Comparison of ENCODE assay signal across 21 mouse cellular contexts in the genomic region with DNA sequence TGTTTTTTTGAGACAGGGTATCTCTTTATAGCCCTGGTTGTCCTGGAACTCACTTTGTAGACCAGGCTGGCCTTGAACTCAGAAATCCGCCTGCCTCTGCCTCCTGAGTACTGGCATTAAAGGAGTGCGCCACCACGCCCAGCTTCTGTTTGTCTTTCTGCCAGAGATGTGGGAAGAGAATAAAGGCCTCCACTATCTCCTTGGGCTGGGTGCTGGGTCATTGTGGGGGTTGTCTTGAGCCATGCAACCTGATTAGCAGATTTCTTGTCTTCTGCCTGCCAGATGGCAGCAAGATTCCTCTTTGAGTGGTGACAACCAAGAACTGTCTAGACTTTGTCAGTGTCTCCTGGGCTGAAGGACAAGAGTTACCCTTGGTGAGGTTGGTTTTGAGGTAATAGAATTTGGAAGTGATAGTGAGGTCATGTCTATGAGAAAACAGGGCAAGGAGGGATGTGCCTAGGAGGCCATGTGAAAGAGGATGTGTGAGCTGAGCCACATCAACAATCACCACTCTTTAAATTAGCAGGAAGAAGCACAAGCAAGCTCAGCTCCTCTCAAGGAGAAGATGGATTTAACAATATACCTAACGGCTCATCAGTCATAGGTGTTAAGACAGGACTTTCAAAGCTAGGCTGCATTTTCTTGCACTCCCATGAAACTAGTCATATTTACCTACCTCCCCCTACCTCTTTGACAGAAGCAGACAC.
"Had no signal": no experiment of that assay in that cellular context is flagged by ENCODE, and none has a peak within 500 bp of the region (broad histone marks: within the 10 kb centered on the region; RNA-seq: fewer than 3 reads in every experiment).

No protein-coding gene starts in this region.

- H3K36me3 ChIP-seq: limb, embryonic 10.5 days; limb, embryonic 13.5 days; liver, embryonic 12.5 days; liver, embryonic 15.5 days; lung, embryonic 15.5 days; midbrain, embryonic 13.5 days; neural tube, embryonic 12.5 days; neural tube, embryonic 15.5 days had no signal

- H3K4me1 ChIP-seq: midbrain, embryonic 13.5 days; neural tube, embryonic 12.5 days had no signal

- ATAC-seq: intestine, postnatal 0 days; liver, embryonic 12.5 days; midbrain, embryonic 13.5 days had no signal

- H3K27ac ChIP-seq: kidney, postnatal 0 days; limb, embryonic 10.5 days; limb, embryonic 13.5 days; liver, embryonic 12.5 days; liver, embryonic 15.5 days; lung, embryonic 15.5 days; midbrain, embryonic 13.5 days; neural tube, embryonic 12.5 days; neural tube, embryonic 15.5 days had no signal

- DNase-seq: kidney, adult 2 months; kidney, postnatal 36 days; liver; lung, adult 18-20 months; lung, postnatal 10 days; lung, postnatal 36 days; retina, postnatal 1 day; right cerebral cortex, postnatal 25 days; thymus, adult 2 months; thymus, postnatal 14 days; thymus, postnatal 4 days had no signal

- H3K9ac ChIP-seq: limb, embryonic 13.5 days; liver, embryonic 12.5 days; liver, embryonic 15.5 days; lung, embryonic 15.5 days; midbrain, embryonic 13.5 days; neural tube, embryonic 12.5 days; neural tube, embryonic 15.5 days had no signal

- H3K27me3 ChIP-seq: limb, embryonic 13.5 days; liver, embryonic 12.5 days; liver, embryonic 15.5 days; neural tube, embryonic 12.5 days; neural tube, embryonic 15.5 days had no signal

- H3K4me2 ChIP-seq: limb, embryonic 13.5 days; liver, embryonic 12.5 days; liver, embryonic 15.5 days; lung, embryonic 15.5 days; midbrain, embryonic 13.5 days; neural tube, embryonic 12.5 days; neural tube, embryonic 15.5 days had no signal

- H3K9me3 ChIP-seq: limb, embryonic 10.5 days; limb, embryonic 13.5 days; liver, embryonic 12.5 days; liver, embryonic 15.5 days; lung, embryonic 15.5 days; midbrain, embryonic 13.5 days; neural tube, embryonic 12.5 days; neural tube, embryonic 15.5 days had no signal

- H3K4me3 ChIP-seq: limb, embryonic 10.5 days; limb, embryonic 13.5 days; liver, embryonic 12.5 days; liver, embryonic 15.5 days; lung, embryonic 15.5 days; midbrain, embryonic 13.5 days; neural tube, embryonic 12.5 days; neural tube, embryonic 15.5 days had no signal
